ENCODE assay signal across 23 mouse cellular contexts in the genomic region with DNA sequence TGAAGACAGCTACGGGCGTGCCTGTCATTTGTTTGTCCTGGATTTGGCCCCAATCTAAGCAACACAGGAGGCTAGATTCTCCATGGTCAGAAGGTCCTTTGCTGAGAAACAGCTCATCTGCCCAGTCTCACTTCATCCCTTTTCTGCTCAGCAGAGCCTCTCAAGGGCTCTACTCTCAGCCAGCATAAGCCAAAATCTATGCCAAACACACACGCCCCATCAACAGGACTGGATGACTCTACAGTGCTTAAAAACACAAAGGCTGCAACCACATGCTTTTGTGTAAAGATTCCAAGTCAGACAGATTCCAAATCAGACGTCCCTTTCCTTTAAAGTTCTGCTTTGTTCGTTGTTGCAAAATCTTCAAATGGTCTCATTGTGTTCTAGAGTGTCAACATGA.
A peak's percentile ranks its signal among the peaks of the same experiment; 100 is the strongest.
DNase-seq lines count a peak whose midpoint lies in the region; ATAC-seq lines count a peak whose summit lies in the region.
"Had no signal": no experiment of that assay in that cellular context is flagged by ENCODE, and none has a peak within 500 bp of the region (broad histone marks: within the 10 kb centered on the region; RNA-seq: fewer than 3 reads in every experiment).

No protein-coding gene starts in this region.

- DNase-seq in heart, adult 18-20 months, result peak; percentile 25 to 46
- no peak for DNase-seq in heart, postnatal 4 days
- DNase-seq in 3T3-L1 (ENCODE audit: low read depth, low spot score), result peak; percentile 9
- DNase-seq in brain, adult 2 months (ENCODE audit: low read depth, low spot score), result peak; percentile 15
- DNase-seq in lung, postnatal 25 days (ENCODE audit: low spot score), result peak; percentile 1
- DNase-seq in cerebellum, adult 11 months, result no peak
- DNase-seq: adrenal gland, postnatal 10 days; cerebellum, adult 8-10 months; kidney, adult 9 months; kidney, postnatal 25 days; layer of hippocampus, postnatal 36 days; liver, postnatal 0 days; right cerebral cortex, postnatal 14 days had no signal

- H3K27me3 ChIP-seq in forebrain, embryonic 13.5 days, result no peaks in the 10 kb centered on the region
- H3K27me3 ChIP-seq: heart, embryonic 13.5 days; midbrain, embryonic 15.5 days; neural tube, embryonic 12.5 days had no signal

- H3K4me3 ChIP-seq in forebrain, embryonic 13.5 days, result no peak overlapping the region
- H3K4me3 ChIP-seq: heart, embryonic 13.5 days; hindbrain, embryonic 10.5 days; layer of hippocampus, adult 2 months; midbrain, embryonic 15.5 days; neural tube, embryonic 12.5 days had no signal

- no peaks in the 10 kb centered on the region for H3K4me1 ChIP-seq in forebrain, embryonic 13.5 days
- H3K4me1 ChIP-seq: heart, embryonic 13.5 days; hindbrain, embryonic 10.5 days; midbrain, embryonic 15.5 days; neural tube, embryonic 12.5 days had no signal

- WGBS in forebrain, embryonic 13.5 days, result 86% methylated on average over 5 of the region's 5 CpGs

- no peak overlapping the region for H3K9ac ChIP-seq in forebrain, embryonic 13.5 days
- H3K9ac ChIP-seq: heart, embryonic 13.5 days; liver, postnatal 0 days; midbrain, embryonic 15.5 days; neural tube, embryonic 12.5 days had no signal

- no peaks in the 10 kb centered on the region for H3K9me3 ChIP-seq in forebrain, embryonic 13.5 days (replicated peaks)
- H3K9me3 ChIP-seq: heart, embryonic 13.5 days; hindbrain, embryonic 10.5 days; midbrain, embryonic 15.5 days; neural tube, embryonic 12.5 days had no signal

- ATAC-seq in forebrain, embryonic 13.5 days, result no peak
- ATAC-seq: forebrain, embryonic 16.5 days; hindbrain, postnatal 0 days; intestine, embryonic 16.5 days; liver, postnatal 0 days; midbrain, embryonic 15.5 days had no signal

- no peak overlapping the region for H3K27ac ChIP-seq in forebrain, embryonic 13.5 days
- H3K27ac ChIP-seq: heart, embryonic 13.5 days; hindbrain, embryonic 10.5 days; hindbrain, postnatal 0 days; layer of hippocampus, adult 2 months; macrophage; midbrain, embryonic 15.5 days; neural tube, embryonic 12.5 days had no signal

- H3K36me3 ChIP-seq in forebrain, embryonic 13.5 days (ENCODE audit: poor library complexity, severe bottlenecking), result no peaks in the 10 kb centered on the region
- H3K36me3 ChIP-seq: heart, embryonic 13.5 days; hindbrain, embryonic 10.5 days; midbrain, embryonic 15.5 days; neural tube, embryonic 12.5 days had no signal

- H3K4me2 ChIP-seq in forebrain, embryonic 13.5 days, result no peak overlapping the region
- H3K4me2 ChIP-seq: heart, embryonic 13.5 days; midbrain, embryonic 15.5 days; neural tube, embryonic 12.5 days had no signal

Comparison
In these comparisons a context has a peak if more than half of its experiments do, and no peak if none do; other contexts are left out.
1. DNase-seq: peak in heart, adult 18-20 months (2 of 2), 3T3-L1 (single experiment), brain, adult 2 months (single experiment) and lung, postnatal 25 days (single experiment); none in heart, postnatal 4 days (single experiment) and cerebellum, adult 11 months (single experiment).